ENCODE assay signal across 9 mouse cellular contexts in the genomic region with DNA sequence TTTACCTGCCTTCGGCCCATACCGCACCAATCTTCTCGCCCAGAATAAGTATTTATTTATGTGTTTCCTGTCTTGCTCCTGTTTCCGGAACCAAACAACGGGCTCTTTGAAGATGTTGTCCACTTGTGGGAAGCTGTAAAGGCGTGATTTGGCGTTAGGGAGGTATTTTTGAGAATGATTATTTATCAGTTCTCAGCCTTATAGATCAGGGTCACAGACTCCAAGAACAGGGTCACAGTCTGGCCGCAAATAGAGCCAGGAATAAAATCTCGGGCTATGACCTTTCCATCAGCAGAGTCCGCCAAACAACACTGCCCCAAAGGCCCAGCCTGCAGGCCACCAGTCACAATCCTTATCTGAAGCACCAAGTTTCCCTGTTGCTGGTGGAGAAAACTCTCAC. TPM values are rescaled to one million over a fixed set of nuclear protein-coding genes. Genes with fewer than 3 reads are reported as not detected.
DNase-seq lines count a peak whose midpoint lies in the region; ATAC-seq lines count a peak whose summit lies in the region.
"Had no signal": no experiment of that assay in that cellular context is flagged by ENCODE, and none has a peak within 500 bp of the region (broad histone marks: within the 10 kb centered on the region; RNA-seq: fewer than 3 reads in every experiment).

A gene (plus strand): TSS at position 301 of the 400 bp plus-strand sequence.

- H3K9me3 ChIP-seq in kidney, embryonic 15.5 days (replicated peaks): no peaks in the 10 kb centered on the region
- H3K9me3 ChIP-seq in embryonic facial prominence, embryonic 13.5 days: no peaks in the 10 kb centered on the region
- H3K9me3 ChIP-seq in hindbrain, embryonic 12.5 days (replicated peaks): no peaks in the 10 kb centered on the region
- no peaks in the 10 kb centered on the region for H3K9me3 ChIP-seq in midbrain, embryonic 14.5 days (ENCODE audit: control insufficient read depth, low read length)

- ATAC-seq in kidney, embryonic 15.5 days (replicated peaks; ENCODE audit: low FRiP score): no peak
- ATAC-seq in embryonic facial prominence, embryonic 13.5 days (ENCODE audit: insufficient number of reproducible peaks, insufficient read depth, low FRiP score, low TSS enrichment, low read depth): no peak
- no peak for ATAC-seq in hindbrain, embryonic 12.5 days (ENCODE audit: low FRiP score)
- no peak for ATAC-seq in midbrain, embryonic 14.5 days (ENCODE audit: low FRiP score, low TSS enrichment)
- ATAC-seq: Patski had no signal

- 64% methylated on average over 10 of the region's 10 CpGs for WGBS in kidney, embryonic 15.5 days
- WGBS in embryonic facial prominence, embryonic 13.5 days: 57% methylated on average over 10 of the region's 10 CpGs
- 72% methylated on average over 10 of the region's 10 CpGs for WGBS in hindbrain, embryonic 12.5 days
- 72% methylated on average over 10 of the region's 10 CpGs for WGBS in midbrain, embryonic 14.5 days

- peaks cover 74% of the 10 kb centered on the region for H3K27me3 ChIP-seq in kidney, embryonic 15.5 days
- peaks cover 74% of the 10 kb centered on the region for H3K27me3 ChIP-seq in embryonic facial prominence, embryonic 13.5 days
- H3K27me3 ChIP-seq in hindbrain, embryonic 12.5 days: peaks cover 58% of the 10 kb centered on the region
- peaks cover 33% of the 10 kb centered on the region for H3K27me3 ChIP-seq in midbrain, embryonic 14.5 days (ENCODE audit: control insufficient read depth, insufficient read depth, low read length)

- H3K27ac ChIP-seq in kidney, embryonic 15.5 days: no peak within 1 kb of the TSS
- no peak within 1 kb of the TSS for H3K27ac ChIP-seq in embryonic facial prominence, embryonic 13.5 days
- H3K27ac ChIP-seq in hindbrain, embryonic 12.5 days: no peak within 1 kb of the TSS
- no peak within 1 kb of the TSS for H3K27ac ChIP-seq in midbrain, embryonic 14.5 days (replicated peaks; ENCODE audit: low read depth, low read length)

- H3K4me1 ChIP-seq in kidney, embryonic 15.5 days: peaks cover 13% of the 10 kb centered on the region
- H3K4me1 ChIP-seq in embryonic facial prominence, embryonic 13.5 days: peaks cover 16% of the 10 kb centered on the region
- H3K4me1 ChIP-seq in hindbrain, embryonic 12.5 days: peaks cover 12% of the 10 kb centered on the region
- H3K4me1 ChIP-seq in midbrain, embryonic 14.5 days (ENCODE audit: control insufficient read depth, insufficient read depth, low read length): 0 out of 2 replicates have a peak, but pooled peaks cover 10% of the 10 kb centered on the region

- peak within 1 kb of the TSS; percentile 41 for H3K4me3 ChIP-seq in kidney, embryonic 15.5 days (replicated peaks)
- peak within 1 kb of the TSS; percentile 50 for H3K4me3 ChIP-seq in embryonic facial prominence, embryonic 13.5 days
- peak within 1 kb of the TSS; percentile 43 for H3K4me3 ChIP-seq in hindbrain, embryonic 12.5 days
- H3K4me3 ChIP-seq in midbrain, embryonic 14.5 days (replicated peaks; ENCODE audit: low read depth, low read length): peak within 1 kb of the TSS; percentile 39

- H3K4me2 ChIP-seq in kidney, embryonic 15.5 days: peak within 1 kb of the TSS; percentile 75
- peak within 1 kb of the TSS; percentile 97 for H3K4me2 ChIP-seq in embryonic facial prominence, embryonic 13.5 days
- peak within 1 kb of the TSS; percentile 85 for H3K4me2 ChIP-seq in hindbrain, embryonic 12.5 days (replicated peaks)
- peak within 1 kb of the TSS; percentile 77 for H3K4me2 ChIP-seq in midbrain, embryonic 14.5 days (ENCODE audit: low read length)

- no peaks in the 10 kb centered on the region for H3K36me3 ChIP-seq in kidney, embryonic 15.5 days
- no peaks in the 10 kb centered on the region for H3K36me3 ChIP-seq in embryonic facial prominence, embryonic 13.5 days
- no peaks in the 10 kb centered on the region for H3K36me3 ChIP-seq in hindbrain, embryonic 12.5 days
- no peaks in the 10 kb centered on the region for H3K36me3 ChIP-seq in midbrain, embryonic 14.5 days (ENCODE audit: control insufficient read depth, insufficient read depth, low read length)

- H3K9ac ChIP-seq in kidney, embryonic 15.5 days: no peak within 1 kb of the TSS
- H3K9ac ChIP-seq in embryonic facial prominence, embryonic 13.5 days: peak within 1 kb of the TSS; percentile 69
- H3K9ac ChIP-seq in hindbrain, embryonic 12.5 days: peak within 1 kb of the TSS; percentile 52
- peak within 1 kb of the TSS; percentile 29; the same call in 1 of the 2 replicates for H3K9ac ChIP-seq in midbrain, embryonic 14.5 days (replicated peaks; ENCODE audit: low read length)

- DNase-seq in kidney, postnatal 25 days: no peak
- no peak for DNase-seq in midbrain, embryonic 14.5 days
- DNase-seq in gastrocnemius, postnatal 10 days: no peak
- DNase-seq in kidney, adult 11 months: no peak
- DNase-seq in Muller cell, postnatal 12 days (ENCODE audit: inconsistent ontology term): no peak

RNA-seq across cellular contexts. Expression of the gene that starts here (rescaled TPM):
- polyA plus RNA-seq in kidney, embryonic 15.5 days (2015; fragmentation: Nextera tagmentation; extraction: Ambion mirVana): 0.84 and 2.6 TPM in 2 replicates
- polyA plus RNA-seq in embryonic facial prominence, embryonic 13.5 days (2015; fragmentation: Nextera tagmentation; extraction: Ambion mirVana): 0.74 and 0.87 TPM in 2 replicates
- 1.8 and 2.0 TPM in 2 replicates for polyA plus RNA-seq in hindbrain, embryonic 12.5 days (2016; fragmentation: Nextera tagmentation; extraction: Ambion mirVana)
- 2.4 and 3.8 TPM in 2 replicates for polyA plus RNA-seq in midbrain, embryonic 14.5 days (2014; fragmentation: Nextera tagmentation; extraction: Ambion mirVana)
- total RNA-seq in gastrocnemius, postnatal 10 days (2021): under 1 TPM; 0.47 to 0.70 TPM
- polyA plus RNA-seq: Patski had no signal
